Mouse (Mus musculus): Measurements from ENCODE around the gene Slc35a5. TPM values are rescaled to one million over a fixed set of nuclear protein-coding genes. Genes with fewer than 3 reads are reported as not detected.

Slc35a5 gene
- total RNA-seq, 1 experiment from 2014 or later, result 27.8 TPM

Other genes with a start within 250 kb of the Slc35a5 start
- 8.7 to 73.1 TPM (median 52.5 TPM) in 3 replicates for gene Cd200r3, start 215.0 kb downstream of the Slc35a5 start, total RNA-seq (2017)
- gene Ccdc80, start 65.3 kb downstream of the Slc35a5 start, total RNA-seq (2017), result 3.6 TPM in 1 of 3 replicates, not detected in the others
- gene Atg3, start 79 bp upstream of the Slc35a5 start, total RNA-seq (2017), result 84.0 to 119 TPM (median 104 TPM) in 3 replicates
- 30.8 to 44.8 TPM (median 34.9 TPM) in 3 replicates for gene Btla, start 65.6 kb upstream of the Slc35a5 start, total RNA-seq (2017)